Mouse (Mus musculus) thymus, adult 2 months (tissue): ENCODE measurements around the gene Mical2.

Experiments
- CTCF ChIP-seq: fragments of 200-500 bp; IDR thresholded peaks from 2 replicates; pipeline ENCODE4 v1.5.1; 2012; ENCODE audit warnings: mild to moderate bottlenecking, control low read depth, low read length, moderate library complexity, borderline replicate concordance; ENCODE audit not compliant: control insufficient read depth, poor library complexity, insufficient read depth; ENCODE audit errors: extremely low read depth
- POLR2A ChIP-seq: fragments of 200-500 bp; IDR thresholded peaks from 2 replicates; pipeline ENCODE4 v1.6.1; 2012; ENCODE audit warnings: mild to moderate bottlenecking, low read length, control low read depth, moderate library complexity; ENCODE audit not compliant: control insufficient read depth, poor library complexity, insufficient read depth; ENCODE audit errors: extremely low read depth

GRCm38 (mm10) chr7:112249476-112249875 lies 23.8 kb downstream of the Mical2 start:
- TF ChIP-seq POLR2A (no peak), CTCF (no peak)
